Mouse (Mus musculus) CH12.LX (cell line): ENCODE data around the gene Olfr1225. TPM values are rescaled to one million over a fixed set of nuclear protein-coding genes. Genes with fewer than 3 reads are reported as not detected.

ENCODE experiments used
- DNase-seq: peaks from one replicate; pipeline ENCODE4 v3.0.0-alpha.2; 2013; ENCODE audit errors: extremely low read depth
- H3K27ac ChIP-seq: 2 replicates; pipeline ENCODE4 v1.5.1; 2012; ENCODE audit warnings: low read depth, mild to moderate bottlenecking, control low read depth, moderate library complexity; ENCODE audit not compliant: insufficient read depth
- H3K27me3 ChIP-seq: replicated peaks from 2 replicates; pipeline ENCODE3; 2012; ENCODE audit warnings: inconsistent platforms
- H3K36me3 ChIP-seq, 2 experiments: replicated peaks in 1 of 2; 2 replicates each; pipeline versions ENCODE3 to v1.6.1; 2012; ENCODE audit warnings: inconsistent platforms in 1 of 2, low read length in 1 of 2, mild to moderate bottlenecking in 1 of 2, mixed read lengths in 1 of 2, moderate library complexity in 1 of 2; ENCODE audit not compliant: control insufficient read depth in 1 of 2, insufficient read depth in 1 of 2
- H3K4me1 ChIP-seq, 2 experiments: 2 replicates each; pipeline ENCODE4 v1.6.1; 2012; ENCODE audit warnings: inconsistent platforms in 1 of 2, moderate library complexity in 1 of 2; ENCODE audit not compliant: insufficient read depth in 2 of 2, control insufficient read depth in 1 of 2
- H3K4me2 ChIP-seq: 2 replicates; pipeline ENCODE4 v1.6.1; 2012; ENCODE audit warnings: low read depth, mild to moderate bottlenecking, control low read depth; ENCODE audit not compliant: poor library complexity, insufficient read depth, severe bottlenecking
- H3K4me3 ChIP-seq, 3 experiments: fragments of 150-350 bp in 1 of 3; sonication (generic) in 1 of 3; replicated peaks in 1 of 3; 2 replicates each; pipeline versions ENCODE3 to v1.5.1; 2011 to 2012; ENCODE audit warnings: low read depth in 2 of 3, low read length in 2 of 3, mild to moderate bottlenecking in 2 of 3, moderate library complexity in 2 of 3, control low read depth in 1 of 3, improper control_type of control experiment in 1 of 3, inconsistent platforms in 1 of 3, mixed read lengths in 1 of 3; ENCODE audit not compliant: poor library complexity in 1 of 3
- H3K79me2 ChIP-seq: replicated peaks from 2 replicates; pipeline ENCODE4 v1.6.1; 2012; ENCODE audit warnings: mild to moderate bottlenecking, moderate library complexity; ENCODE audit not compliant: control insufficient read depth, poor library complexity, insufficient read depth, severe bottlenecking; ENCODE audit errors: extremely low read depth
- H3K9ac ChIP-seq: 2 replicates; pipeline ENCODE4 v1.6.1; 2012; ENCODE audit warnings: low read depth, mild to moderate bottlenecking, control low read depth, moderate library complexity; ENCODE audit not compliant: insufficient read depth
- H3K9me3 ChIP-seq: replicated peaks from 2 replicates; pipeline ENCODE3; 2012; ENCODE audit warnings: low read length, inconsistent platforms, mixed read lengths
- CHD1 ChIP-seq: IDR thresholded peaks from 2 replicates; pipeline ENCODE4 v1.6.1; 2012; ENCODE audit warnings: low read depth, low read length, improper control_type of control experiment, inconsistent platforms
- CHD2 ChIP-seq: IDR thresholded peaks from 2 replicates; pipeline ENCODE4 v1.6.1; 2011; ENCODE audit warnings: low read length, improper control_type of control experiment
- E2F4 ChIP-seq: IDR thresholded peaks from 2 replicates; pipeline ENCODE4 v1.6.1; 2011; ENCODE audit warnings: low read depth, low read length, improper control_type of control experiment; ENCODE audit not compliant: insufficient replicate concordance
- ETS1 ChIP-seq: conservative IDR thresholded peaks from 2 replicates; pipeline ENCODE4 v1.6.1; 2012; ENCODE audit warnings: low read depth, mild to moderate bottlenecking, inconsistent platforms, low read length, improper control_type of control experiment, moderate library complexity
- GABPA ChIP-seq: IDR thresholded peaks from 2 replicates; pipeline ENCODE4 v1.6.1; 2012; ENCODE audit warnings: low read depth, low read length, improper control_type of control experiment, inconsistent platforms; ENCODE audit not compliant: insufficient replicate concordance
- HCFC1 ChIP-seq: IDR thresholded peaks from 2 replicates; pipeline ENCODE4 v1.6.1; 2012; ENCODE audit warnings: low read depth, mild to moderate bottlenecking, inconsistent platforms, low read length, improper control_type of control experiment
- JUN ChIP-seq: IDR thresholded peaks from 2 replicates; pipeline ENCODE4 v1.6.1; 2011; ENCODE audit warnings: low read depth, mild to moderate bottlenecking, low read length, improper control_type of control experiment, moderate library complexity; ENCODE audit not compliant: insufficient read depth
- KAT2A ChIP-seq: IDR thresholded peaks from 2 replicates; pipeline ENCODE4 v1.6.1; 2012; ENCODE audit warnings: low read length, improper control_type of control experiment, inconsistent platforms; ENCODE audit not compliant: insufficient replicate concordance
- MAFK ChIP-seq: IDR thresholded peaks from 2 replicates; pipeline ENCODE4 v1.6.1; 2011; ENCODE audit warnings: low read length, improper control_type of control experiment; ENCODE audit not compliant: insufficient replicate concordance
- MAX ChIP-seq: IDR thresholded peaks from 2 replicates; pipeline ENCODE4 v1.6.1; 2011; ENCODE audit warnings: low read length, improper control_type of control experiment
- MAZ ChIP-seq: IDR thresholded peaks from 2 replicates; pipeline ENCODE4 v1.6.1; 2012; ENCODE audit warnings: low read depth, mild to moderate bottlenecking, inconsistent platforms, low read length, improper control_type of control experiment, moderate library complexity
- MEF2A ChIP-seq: IDR thresholded peaks from 2 replicates; pipeline ENCODE4 v1.6.1; 2014; ENCODE audit warnings: low read depth, mild to moderate bottlenecking, inconsistent platforms, low read length, improper control_type of control experiment, borderline replicate concordance
- NELFE ChIP-seq: IDR thresholded peaks from 2 replicates; pipeline ENCODE4 v1.6.1; 2011; ENCODE audit warnings: low read depth, low read length, improper control_type of control experiment
- NRF1 ChIP-seq: IDR thresholded peaks from 2 replicates; pipeline ENCODE4 v1.6.1; 2014; ENCODE audit warnings: low read depth, mild to moderate bottlenecking, inconsistent platforms, low read length, improper control_type of control experiment, moderate library complexity
- PAX5 ChIP-seq: IDR thresholded peaks from 2 replicates; pipeline ENCODE4 v1.6.1; 2012; ENCODE audit warnings: low read length, inconsistent platforms, mixed read lengths
- POLR2AphosphoS2 ChIP-seq: IDR thresholded peaks from 2 replicates; pipeline ENCODE4 v1.6.1; 2011; ENCODE audit warnings: low read depth, low read length, improper control_type of control experiment
- RAD21 ChIP-seq: IDR thresholded peaks from 2 replicates; pipeline ENCODE4 v1.6.1; 2011; ENCODE audit warnings: low read depth, mild to moderate bottlenecking, low read length, improper control_type of control experiment, moderate library complexity
- RCOR1 ChIP-seq: conservative IDR thresholded peaks from 2 replicates; pipeline ENCODE4 v1.6.1; 2012; ENCODE audit warnings: low read depth, mild to moderate bottlenecking, inconsistent platforms, low read length, improper control_type of control experiment
- SIN3A ChIP-seq: IDR thresholded peaks from 2 replicates; pipeline ENCODE4 v1.6.1; 2012; ENCODE audit warnings: low read length, improper control_type of control experiment, inconsistent platforms
- TBP ChIP-seq: conservative IDR thresholded peaks from 2 replicates; pipeline ENCODE4 v1.6.1; 2011; ENCODE audit warnings: low read depth, low read length, improper control_type of control experiment
- TCF12 ChIP-seq: IDR thresholded peaks from 2 replicates; pipeline ENCODE4 v1.6.1; 2014; ENCODE audit warnings: low read depth, mild to moderate bottlenecking, inconsistent platforms, low read length, improper control_type of control experiment
- UBTF ChIP-seq: IDR thresholded peaks from 2 replicates; pipeline ENCODE4 v1.6.1; 2012; ENCODE audit warnings: low read depth, mild to moderate bottlenecking, inconsistent platforms, low read length, improper control_type of control experiment, moderate library complexity
- USF2 ChIP-seq: conservative IDR thresholded peaks from 2 replicates; pipeline ENCODE4 v1.6.1; 2011; ENCODE audit warnings: low read depth, low read length, improper control_type of control experiment
- ZC3H11A ChIP-seq: IDR thresholded peaks from 2 replicates; pipeline ENCODE4 v1.6.1; 2012; ENCODE audit warnings: low read depth, mild to moderate bottlenecking, inconsistent platforms, low read length, improper control_type of control experiment
- ZKSCAN1 ChIP-seq: IDR thresholded peaks from 2 replicates; pipeline ENCODE4 v1.6.1; 2012; ENCODE audit warnings: low read depth, inconsistent platforms, low read length, improper control_type of control experiment, borderline replicate concordance
- dilution Hi-C: fragments of 300-500 bp; cut with MboI; formaldehyde crosslinking; loops from 2 replicates; pipeline ENCODE4 v1.14.3; 2020; ENCODE audit warnings: low sequenced_read_pairs; ENCODE audit not compliant: extremely low pct_unique_long_range_greater_than_20kb, extremely low pct_ligation_motif_present
- in situ Hi-C: fragments of 300-500 bp; cut with MboI; formaldehyde crosslinking; loops from 3 replicates; pipeline ENCODE4 v1.14.3; 2019; ENCODE audit warnings: low sequenced_read_pairs, low pct_ligation_motif_present, low pct_unique_long_range_greater_than_20kb, mixed read lengths
- polyA plus RNA-seq: library from polyadenylated mRNA; unstranded; fragments of >175 nt; gene quantifications from 2 replicates; pipeline ENCODE4 v1.2.1, GENCODE M21; 2012; ENCODE audit warnings: low read depth; ENCODE audit not compliant: insufficient read length
- total RNA-seq, 2 experiments: library from RNA; depleted of rRNA; stranded (reverse); fragments of 300-350 nt in 1 of 2; fragments of >200 nt in 1 of 2; gene quantifications; 2 replicates each; pipeline ENCODE4 v1.2.3; 2012 to 2014

Olfr1225 gene
- total and polyA plus RNA-seq, 3 experiments, result not detected

DNA sequence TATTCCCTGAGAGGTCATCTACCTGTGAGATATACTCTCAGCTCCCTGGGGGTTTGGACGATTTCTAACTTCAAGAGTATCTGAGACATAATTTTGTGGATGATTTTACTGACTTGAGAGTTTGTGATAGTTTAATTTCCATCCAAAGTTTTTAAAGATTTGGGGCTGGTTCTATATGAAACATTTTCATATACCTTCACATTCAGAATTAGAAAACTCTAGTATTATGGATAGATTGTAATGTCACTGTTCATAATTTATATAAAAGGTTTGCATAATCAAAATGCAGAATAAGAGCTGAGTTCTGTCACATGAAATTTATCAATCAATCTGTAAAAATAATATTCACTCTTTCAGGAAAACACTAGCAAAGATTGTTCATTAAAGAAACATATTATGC lies 23.0 kb downstream of the Olfr1225 start, which contains the start of gene Olfr1223:
Olfr1223 (minus strand) TSS at position 101 of the 400 bp plus-strand sequence.
- DNase-seq, result no peak
- peaks cover 5% of the 10 kb centered on the region for H3K9me3 ChIP-seq
- dilution Hi-C loops, result no loop called here
- H3K36me3 ChIP-seq, result no peaks in the 10 kb centered on the region
- no peaks in the 10 kb centered on the region for H3K4me1 ChIP-seq
- H3K27ac ChIP-seq, result no peak within 1 kb of the TSS
- H3K9ac ChIP-seq, result no peak within 1 kb of the TSS
- H3K4me2 ChIP-seq, result no peak within 1 kb of the TSS
- no peaks in the 10 kb centered on the region for H3K27me3 ChIP-seq
- TF ChIP-seq KAT2A (no peak), NELFE (no peak), TCF12 (no peak), USF2 (no peak), PAX5 (no peak), HCFC1 (no peak), CHD2 (no peak), UBTF (no peak), E2F4 (no peak), CHD1 (no peak), MAZ (no peak), GABPA (no peak), SIN3A (no peak), POLR2AphosphoS2 (no peak), NRF1 (no peak), MAX (no peak), ETS1 (no peak)
- TF ChIP-seq, all 38 proteins: peak for 0
- in situ Hi-C loops, result no loop called here
- Histone ChIP-seq H3K79me2 (no peaks in the 10 kb centered on the region), H3K4me3 (no peak within 1 kb of the TSS)

GRCm38 (mm10) chr2:89132954-89133353 lies 41.5 kb downstream of the Olfr1225 start, which contains the start of gene Olfr1222:
Gene Olfr1222, minus strand, starts transcription at chr2:89133054.
- H3K36me3 ChIP-seq, result no peaks in the 10 kb centered on the region
- dilution Hi-C loops (no loop called here), in situ Hi-C loops (no loop called here)
- TF ChIP-seq UBTF (no peak), ZKSCAN1 (no peak), E2F4 (no peak), RCOR1 (no peak), JUN (no peak), MAFK (no peak), MAX (no peak), ZC3H11A (no peak), MEF2A (no peak), RAD21 (no peak), PAX5 (no peak), TBP (no peak), ETS1 (no peak)
- H3K27me3 ChIP-seq, result no peaks in the 10 kb centered on the region
- no peak within 1 kb of the TSS for H3K27ac ChIP-seq
- H3K4me1 ChIP-seq, result no peaks in the 10 kb centered on the region
- H3K4me2 ChIP-seq, result no peak within 1 kb of the TSS
- H3K79me2 ChIP-seq, result no peaks in the 10 kb centered on the region
- H3K4me3 ChIP-seq, result no peak within 1 kb of the TSS
- DNase-seq, result no peak
- H3K9ac ChIP-seq, result no peak within 1 kb of the TSS
- H3K9me3 ChIP-seq, result peaks cover 10% of the 10 kb centered on the region
